Mouse (Mus musculus) midbrain, postnatal 0 days (tissue): ENCODE measurements around the gene Ier3. TPM values are rescaled to one million over a fixed set of nuclear protein-coding genes. Genes with fewer than 3 reads are reported as not detected.

Experiments used
- ATAC-seq: fragments of 200-750 bp; cut with Nextera tagmentation; 2 replicates; pipeline ENCODE4 v1.8.0; 2017; ENCODE audit warnings: moderate number of reproducible peaks, mild to moderate bottlenecking, moderate TSS enrichment, moderate library complexity; ENCODE audit not compliant: low FRiP score
- DNase-seq: peaks from one replicate; pipeline ENCODE4 v3.0.0-alpha.2; 2015; ENCODE audit warnings: low spot score
- H3K27ac ChIP-seq: fragments of 300-500 bp; sonication (generic); 2 replicates; pipeline ENCODE4 v1.5.1; 2014; ENCODE audit warnings: low read depth, mild to moderate bottlenecking, low read length, mixed read lengths
- H3K27me3 ChIP-seq: fragments of 300-500 bp; sonication (generic); 2 replicates; pipeline ENCODE4 v1.6.1; 2014; ENCODE audit warnings: low read length, control low read depth, mixed read lengths; ENCODE audit not compliant: insufficient read depth
- H3K36me3 ChIP-seq: fragments of 300-500 bp; sonication (generic); 2 replicates; pipeline ENCODE4 v1.6.1; 2014; ENCODE audit warnings: low read length, control low read depth, mixed read lengths; ENCODE audit not compliant: insufficient read depth
- H3K4me1 ChIP-seq: fragments of 300-500 bp; sonication (generic); 2 replicates; pipeline ENCODE4 v1.6.1; 2014; ENCODE audit warnings: mild to moderate bottlenecking, control low read depth, antibody characterized with exemption, low read length, mixed read lengths; ENCODE audit not compliant: insufficient read depth
- H3K4me2 ChIP-seq: fragments of 300-500 bp; sonication (generic); 2 replicates; pipeline ENCODE4 v1.6.1; 2014; ENCODE audit warnings: low read depth, mild to moderate bottlenecking, low read length, mixed read lengths; ENCODE audit not compliant: poor library complexity, severe bottlenecking
- H3K4me3 ChIP-seq: fragments of 300-500 bp; sonication (generic); 2 replicates; pipeline ENCODE4 v1.5.1; 2014; ENCODE audit warnings: low read depth, mild to moderate bottlenecking, low read length, moderate library complexity
- H3K9ac ChIP-seq: fragments of 300-500 bp; sonication (generic); replicated peaks from 2 replicates; pipeline ENCODE4 v1.6.1; 2014; ENCODE audit warnings: mild to moderate bottlenecking, low read length, moderate library complexity, mixed read lengths; ENCODE audit not compliant: poor library complexity, severe bottlenecking
- H3K9me3 ChIP-seq: fragments of 300-500 bp; sonication (generic); 2 replicates; pipeline ENCODE4 v1.6.1; 2016; ENCODE audit warnings: low read length, control low read depth
- CTCF ChIP-seq: IDR thresholded peaks from 2 replicates; pipeline ENCODE4 v1.5.1; 2016; ENCODE audit warnings: antibody characterized with exemption, mild to moderate bottlenecking
- WGBS: fragments of 180-500 bp; shearing (Covaris S2); extraction: QIAGEN DNeasy Blood & Tissue Kit; methylation state at CpG from one replicate; pipeline ENCODE4 v1.1.7; 2014; 5-methylcytosine and 5-hydroxymethylcytosine counted together
- polyA plus RNA-seq: library from polyadenylated mRNA; unstranded; fragments of >200 nt; fragmentation: Nextera tagmentation; extraction: Ambion mirVana; gene quantifications from 2 replicates; pipeline ENCODE4 v1.2.1, GENCODE M21; 2015
- total RNA-seq: library from RNA; depleted of rRNA; stranded (reverse); fragments of >200 nt; gene quantifications from 2 replicates; pipeline ENCODE4 v1.2.3, GENCODE M21; 2014

The Ier3 gene
- total and polyA plus RNA-seq, 2 experiments from 2014 or later: 10.9 to 12.2 TPM

- Histone ChIP-seq H3K4me1 (no peaks in the 10 kb centered on the region; the same call in 1 of the 2 replicates), H3K27ac (no peak overlapping the region), H3K9ac (no peak overlapping the region), H3K9me3 (no peaks in the 10 kb centered on the region), H3K27me3 (no peaks in the 10 kb centered on the region), H3K4me3 (no peak overlapping the region), H3K36me3 (peaks cover 31% of the 10 kb centered on the region), H3K4me2 (no peak overlapping the region)
- DNase-seq (peak; percentile 85), ATAC-seq (peak; percentile 47; the same call in 1 of the 2 replicates)
- peak; percentile 90 for TF ChIP-seq CTCF
- WGBS: 2% methylated on average over 21 of the region's 21 CpGs
Measured at GRCm38 (mm10) chr17:35829737-35830136, 8.3 kb downstream of the Ier3 start.

GRCm38 (mm10) chr17:35832400-35833238 is 11.1 kb downstream of the Ier3 start:
- TF ChIP-seq CTCF: no peak
- Histone ChIP-seq H3K4me2 (no peak overlapping the region), H3K4me3 (no peak overlapping the region), H3K36me3 (peaks cover 31% of the 10 kb centered on the region), H3K27ac (0 out of 2 replicates have a peak overlapping the region, but pooled peaks have one; percentile 26), H3K4me1 (no peaks in the 10 kb centered on the region; the same call in 1 of the 2 replicates), H3K27me3 (no peaks in the 10 kb centered on the region), H3K9ac (no peak overlapping the region), H3K9me3 (no peaks in the 10 kb centered on the region)
- DNase-seq: no peak
- ATAC-seq: no peak
- WGBS: 65% methylated on average over 8 of the region's 8 CpGs

GRCm38 (mm10) chr17:35833239-35833751 is 11.8 kb downstream of the Ier3 start:
- Histone ChIP-seq H3K36me3 (peaks cover 29% of the 10 kb centered on the region), H3K27ac (0 out of 2 replicates have a peak overlapping the region, but pooled peaks have one; percentile 26), H3K9ac (no peak overlapping the region), H3K4me3 (no peak overlapping the region), H3K27me3 (no peaks in the 10 kb centered on the region), H3K9me3 (no peaks in the 10 kb centered on the region), H3K4me1 (no peaks in the 10 kb centered on the region; the same call in 1 of the 2 replicates), H3K4me2 (no peak overlapping the region)
- DNase-seq (no peak), ATAC-seq (no peak)
- TF ChIP-seq CTCF: no peak
- 32% methylated on average over 5 of the region's 5 CpGs for WGBS

- H3K9me3 ChIP-seq: no peaks in the 10 kb centered on the region
- 61% methylated on average over 5 of the region's 5 CpGs for WGBS
- no peaks in the 10 kb centered on the region for H3K27me3 ChIP-seq
- H3K4me1 ChIP-seq: no peaks in the 10 kb centered on the region; the same call in 1 of the 2 replicates
- peaks cover 29% of the 10 kb centered on the region for H3K36me3 ChIP-seq
- TF ChIP-seq CTCF: no peak
- H3K9ac ChIP-seq: no peak overlapping the region
- no peak for ATAC-seq
- DNase-seq: no peak
- H3K4me2 ChIP-seq: no peak overlapping the region
- H3K4me3 ChIP-seq: no peak overlapping the region
- no peak overlapping the region for H3K27ac ChIP-seq
Measured at GRCm38 (mm10) chr17:35833894-35834293, 12.4 kb downstream of the Ier3 start.

GRCm38 (mm10) chr17:35834696-35835422 is 13.4 kb downstream of the Ier3 start:
- Histone ChIP-seq H3K4me1 (no peaks in the 10 kb centered on the region; the same call in 1 of the 2 replicates), H3K36me3 (peaks cover 29% of the 10 kb centered on the region)

More at GRCm38 (mm10) chr17:35834696-35835422, 13.4 kb downstream of the Ier3 start:
- Histone ChIP-seq H3K4me2 (peak overlapping the region; percentile 75), H3K27me3 (no peaks in the 10 kb centered on the region), H3K9me3 (no peaks in the 10 kb centered on the region), H3K27ac (no peak overlapping the region), H3K4me3 (peak overlapping the region; percentile 71), H3K9ac (0 out of 2 replicates have a peak overlapping the region, but pooled peaks have one; percentile 19)
- WGBS: 69% methylated on average over 26 of the region's 26 CpGs
- DNase-seq: peak; percentile 50
- ATAC-seq: no peak
- TF ChIP-seq CTCF: peak; percentile 39; the same call in 1 of the 2 replicates
